Mouse (Mus musculus) liver, embryonic 15.5 days (tissue): ENCODE measurements around the gene U2af2. TPM values are rescaled to one million over a fixed set of nuclear protein-coding genes. Genes with fewer than 3 reads are reported as not detected.
A peak's percentile ranks its signal among the peaks of the same experiment; 100 is the strongest.
"Not testable (repeated sequence)": the region's sequence is repeated elsewhere in the genome, so short reads cannot be mapped to it uniquely, and the experiment has no call there.

Source experiments
- ATAC-seq: fragments of 200-750 bp; cut with Nextera tagmentation; 2 replicates; pipeline ENCODE4 v1.8.0; 2017; ENCODE audit warnings: moderate number of reproducible peaks, mild to moderate bottlenecking, moderate library complexity; ENCODE audit not compliant: insufficient read depth
- H3K27ac ChIP-seq: fragments of 300-500 bp; sonication (generic); replicated peaks from 2 replicates; pipeline ENCODE4 v1.5.1; 2015; ENCODE audit warnings: mild to moderate bottlenecking, inconsistent platforms
- H3K27me3 ChIP-seq: fragments of 300-500 bp; sonication (generic); 2 replicates; pipeline ENCODE4 v1.6.1; 2015; ENCODE audit warnings: mild to moderate bottlenecking, inconsistent platforms
- H3K36me3 ChIP-seq: fragments of 300-500 bp; sonication (generic); replicated peaks from 2 replicates; pipeline ENCODE4 v1.6.1; 2015; ENCODE audit warnings: moderate library complexity, mild to moderate bottlenecking, inconsistent platforms
- H3K4me1 ChIP-seq: fragments of 300-500 bp; sonication (generic); replicated peaks from 2 replicates; pipeline ENCODE4 v1.6.1; 2015; ENCODE audit warnings: inconsistent platforms
- H3K4me2 ChIP-seq: fragments of 300-500 bp; sonication (generic); 2 replicates; pipeline ENCODE4 v1.6.1; 2015; ENCODE audit warnings: moderate library complexity, mild to moderate bottlenecking, inconsistent platforms
- H3K4me3 ChIP-seq: fragments of 300-500 bp; sonication (generic); replicated peaks from 2 replicates; pipeline ENCODE4 v1.5.1; 2015; ENCODE audit warnings: mild to moderate bottlenecking, inconsistent platforms
- H3K9ac ChIP-seq: fragments of 300-500 bp; sonication (generic); 2 replicates; pipeline ENCODE4 v1.6.1; 2015; ENCODE audit warnings: moderate library complexity, mild to moderate bottlenecking, inconsistent platforms
- H3K9me3 ChIP-seq: fragments of 300-500 bp; sonication (generic); replicated peaks from 2 replicates; pipeline ENCODE4 v1.6.1; 2016; ENCODE audit warnings: inconsistent platforms
- WGBS: fragments of 180-500 bp; shearing (Covaris S2); methylation state at CpG from one replicate; pipeline ENCODE4 v1.1.7; 2015; ENCODE audit warnings: mixed read lengths; ENCODE audit not compliant: insufficient replicate concordance; 5-methylcytosine and 5-hydroxymethylcytosine counted together
- polyA plus RNA-seq: library from polyadenylated mRNA; unstranded; fragments of >200 nt; fragmentation: Nextera tagmentation; extraction: Ambion mirVana; gene quantifications from 2 replicates; pipeline ENCODE4 v1.2.1, GENCODE M21; 2015

Gene U2af2
- polyA plus RNA-seq, 1 experiment from 2014 or later = 59.4 TPM

GRCm38 (mm10) chr7:5076931-5077330 lies 15.0 kb downstream of the U2af2 start:
- no peak for ATAC-seq
- no peak overlapping the region for H3K4me3 ChIP-seq
- peak overlapping the region; percentile 27; the same call in 1 of the 2 replicates for H3K4me2 ChIP-seq
- H3K27me3 ChIP-seq = no peaks in the 10 kb centered on the region
- H3K9me3 ChIP-seq = no peaks in the 10 kb centered on the region
- 45% methylated on average over 2 of the region's 2 CpGs for WGBS
- H3K27ac ChIP-seq = peak overlapping the region; percentile 76
- H3K4me1 ChIP-seq = peaks cover 80% of the 10 kb centered on the region
- H3K36me3 ChIP-seq = peaks cover 73% of the 10 kb centered on the region
- H3K9ac ChIP-seq = no peak overlapping the region

- not testable (repeated sequence) for H3K9ac ChIP-seq, H3K27me3 ChIP-seq, H3K9me3 ChIP-seq, ATAC-seq
- Histone ChIP-seq H3K27ac (peak overlapping the region; percentile 93), H3K36me3 (peaks cover 70% of the 10 kb centered on the region), H3K4me1 (peaks cover 78% of the 10 kb centered on the region), H3K4me2 (peak overlapping the region; percentile 86), H3K4me3 (peak overlapping the region; percentile 95)
- 39% methylated on average over 11 of the region's 13 CpGs for WGBS
These were observed 17.5 kb downstream of the U2af2 start for GRCm38 (mm10) chr7:5079365-5080009.

DNA sequence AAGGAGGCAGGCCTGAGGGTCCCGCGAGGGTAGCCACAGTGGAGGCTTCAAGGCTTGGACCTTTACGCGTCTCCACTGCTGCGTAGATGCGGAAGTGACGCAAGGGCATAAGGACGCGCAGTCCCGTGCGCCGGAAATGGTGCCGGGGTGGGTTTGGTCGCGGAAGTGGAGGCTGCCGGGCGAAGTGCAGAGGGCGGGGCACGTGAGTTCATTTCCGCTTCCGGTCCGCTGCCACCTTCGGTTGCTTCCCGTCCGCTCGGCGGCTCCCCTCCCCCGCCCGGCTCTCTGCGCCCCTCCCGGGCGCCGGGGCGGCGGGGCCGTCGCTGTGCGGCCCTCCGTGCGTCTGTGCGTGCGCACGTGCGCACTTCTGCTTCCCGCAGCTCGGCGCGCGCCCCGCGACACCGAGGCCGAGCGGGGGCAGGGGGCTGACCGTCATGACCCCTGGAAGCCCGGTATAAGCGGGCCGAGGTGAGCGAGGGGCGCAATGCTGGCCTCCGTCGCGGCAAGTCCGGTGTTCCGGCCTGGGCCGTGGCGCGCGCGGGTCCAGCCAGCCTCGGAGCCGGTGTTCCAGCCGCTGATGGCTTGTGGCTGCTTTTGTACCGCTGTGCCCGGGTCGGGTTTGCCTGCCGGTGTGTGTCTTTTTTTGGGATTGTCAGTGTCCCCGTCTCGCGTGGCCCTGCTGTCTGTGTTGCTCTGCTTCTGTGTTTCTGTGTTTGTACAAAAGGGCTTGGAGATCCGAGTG lies 18.2 kb downstream of the U2af2 start, which contains the start of gene Epn1:
Gene Epn1, plus strand, starts transcription at position 226 of the 742 bp plus-strand sequence.
- H3K4me1 ChIP-seq = peaks cover 78% of the 10 kb centered on the region
- H3K9ac ChIP-seq = peak within 1 kb of the TSS; percentile 98
- peaks cover 70% of the 10 kb centered on the region for H3K36me3 ChIP-seq

GRCm38 (mm10) chr7:5080815-5081214 lies 18.9 kb downstream of the U2af2 start:
- WGBS = 5% methylated on average over 6 of the region's 6 CpGs
- peak overlapping the region; percentile 86 for H3K4me2 ChIP-seq
- no peaks in the 10 kb centered on the region for H3K9me3 ChIP-seq
- H3K4me1 ChIP-seq = peaks cover 79% of the 10 kb centered on the region
- peaks cover 71% of the 10 kb centered on the region for H3K36me3 ChIP-seq
- peak overlapping the region; percentile 98 for H3K9ac ChIP-seq
- H3K4me3 ChIP-seq = peak overlapping the region; percentile 95
- ATAC-seq = no peak
- no peaks in the 10 kb centered on the region for H3K27me3 ChIP-seq
- H3K27ac ChIP-seq = peak overlapping the region; percentile 93

More for the DNA sequence above, 18.2 kb downstream of the U2af2 start, which contains the start of gene Epn1:
- Histone ChIP-seq H3K9me3 (no peaks in the 10 kb centered on the region), H3K4me2 (peak within 1 kb of the TSS; percentile 86), H3K27me3 (no peaks in the 10 kb centered on the region), H3K4me3 (peak within 1 kb of the TSS; percentile 95), H3K27ac (peak within 1 kb of the TSS; percentile 93)
- ATAC-seq = peak; percentile 86
- WGBS = under 1% methylated on average over 81 of the region's 81 CpGs

DNA sequence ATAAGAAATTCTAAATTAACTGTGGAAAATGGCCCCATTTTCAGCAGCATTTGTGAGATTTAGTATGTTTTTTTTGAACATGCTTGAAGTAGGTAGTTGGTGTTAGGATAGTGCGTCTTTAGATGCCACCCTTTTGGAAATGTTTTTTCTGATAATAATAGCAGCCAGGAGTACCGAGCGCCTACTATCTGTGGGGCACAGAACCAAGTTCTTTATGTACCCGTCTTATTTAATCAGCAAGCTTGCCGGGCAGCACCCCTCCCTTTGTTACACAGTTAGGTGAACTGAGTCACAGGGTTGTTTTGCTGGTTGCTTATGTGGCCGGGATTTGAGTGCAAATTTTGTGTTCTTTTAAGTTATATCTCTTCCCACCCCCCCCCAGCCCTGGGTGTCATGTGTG lies 19.3 kb downstream of the U2af2 start:
- Histone ChIP-seq H3K27me3 (no peaks in the 10 kb centered on the region), H3K27ac (peak overlapping the region; percentile 93), H3K9me3 (no peaks in the 10 kb centered on the region), H3K9ac (peak overlapping the region; percentile 98), H3K4me3 (peak overlapping the region; percentile 95), H3K36me3 (peaks cover 72% of the 10 kb centered on the region), H3K4me1 (peaks cover 79% of the 10 kb centered on the region), H3K4me2 (peak overlapping the region; percentile 86)
- 11% methylated on average over 6 of the region's 6 CpGs for WGBS
- ATAC-seq = peak; percentile 55

DNA sequence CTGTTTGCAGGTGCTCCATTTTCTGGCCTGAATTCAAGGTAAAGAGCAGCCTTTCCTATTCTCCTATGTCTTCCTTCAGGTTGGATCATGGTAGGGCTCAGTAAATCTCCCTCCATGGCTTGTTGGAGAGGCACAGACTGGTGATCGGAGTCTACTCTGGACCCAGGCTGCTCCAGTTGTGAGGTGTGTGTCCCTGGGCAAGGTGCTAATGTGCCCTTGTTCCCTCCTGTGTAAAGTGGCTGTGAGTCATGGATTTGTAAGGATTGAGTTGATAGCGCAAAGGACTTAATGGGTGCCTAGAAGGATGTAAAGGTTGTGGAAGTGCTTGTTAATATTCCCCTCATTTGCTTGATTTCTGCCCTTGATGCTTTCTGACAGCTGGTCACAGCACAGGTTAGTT lies 20.0 kb downstream of the U2af2 start:
- H3K9me3 ChIP-seq = no peaks in the 10 kb centered on the region
- peaks cover 78% of the 10 kb centered on the region for H3K4me1 ChIP-seq
- peak overlapping the region; percentile 93 for H3K27ac ChIP-seq
- H3K36me3 ChIP-seq = peaks cover 72% of the 10 kb centered on the region
- WGBS = 81% methylated on average over 2 of the region's 2 CpGs
- no peak for ATAC-seq
- H3K4me2 ChIP-seq = peak overlapping the region; percentile 86
- H3K9ac ChIP-seq = peak overlapping the region; percentile 98
- peak overlapping the region; percentile 95 for H3K4me3 ChIP-seq
- no peaks in the 10 kb centered on the region for H3K27me3 ChIP-seq

GRCm38 (mm10) chr7:5083325-5084105 lies 21.6 kb downstream of the U2af2 start:
- ATAC-seq = no peak
- Histone ChIP-seq H3K9me3 (no peaks in the 10 kb centered on the region), H3K4me2 (peak overlapping the region; percentile 35), H3K9ac (no peak overlapping the region), H3K36me3 (peaks cover 72% of the 10 kb centered on the region), H3K27me3 (no peaks in the 10 kb centered on the region), H3K27ac (peak overlapping the region; percentile 39; the same call in 1 of the 2 replicates), H3K4me1 (peaks cover 79% of the 10 kb centered on the region), H3K4me3 (no peak overlapping the region)
- 74% methylated on average over 18 of the region's 18 CpGs for WGBS

GRCm38 (mm10) chr7:5085512-5085911 lies 23.6 kb downstream of the U2af2 start:
- H3K9me3 ChIP-seq = no peaks in the 10 kb centered on the region
- no peak overlapping the region for H3K9ac ChIP-seq
- H3K27ac ChIP-seq = no peak overlapping the region
- peaks cover 83% of the 10 kb centered on the region for H3K36me3 ChIP-seq
- peaks cover 71% of the 10 kb centered on the region for H3K4me1 ChIP-seq
- no peaks in the 10 kb centered on the region for H3K27me3 ChIP-seq
- no peak overlapping the region for H3K4me3 ChIP-seq
- H3K4me2 ChIP-seq = no peak overlapping the region
- WGBS = 17% methylated on average over 1 of the region's 1 CpGs
- ATAC-seq = no peak

- 78% methylated on average over 5 of the region's 5 CpGs for WGBS
- Histone ChIP-seq H3K4me1 (peaks cover 57% of the 10 kb centered on the region), H3K4me3 (no peak overlapping the region), H3K9me3 (no peaks in the 10 kb centered on the region), H3K27ac (no peak overlapping the region), H3K4me2 (no peak overlapping the region), H3K27me3 (no peaks in the 10 kb centered on the region), H3K9ac (no peak overlapping the region), H3K36me3 (peaks cover 96% of the 10 kb centered on the region)
- ATAC-seq = no peak
These were observed 25.0 kb downstream of the U2af2 start for GRCm38 (mm10) chr7:5086921-5087440.

DNA sequence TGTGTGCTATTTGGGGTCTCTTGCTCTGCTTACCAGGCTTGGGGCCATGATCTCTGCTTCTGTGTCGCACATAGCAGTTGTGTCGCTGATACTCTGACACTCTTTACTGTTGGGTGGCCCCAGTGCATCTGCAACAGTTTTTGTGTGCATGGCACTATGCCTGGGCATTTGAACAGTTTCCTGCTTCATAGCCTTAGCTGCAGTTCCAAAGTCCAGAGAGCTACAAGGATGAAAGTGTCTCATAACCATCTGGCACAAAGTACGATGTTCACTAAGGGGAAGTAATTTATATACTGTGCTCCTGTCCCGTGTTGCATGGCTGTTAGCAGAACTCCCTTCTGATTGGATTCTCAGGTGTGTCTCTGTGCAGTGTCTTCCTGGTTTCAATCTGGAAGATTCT lies 25.9 kb downstream of the U2af2 start:
- H3K4me2 ChIP-seq = no peak overlapping the region
- no peak overlapping the region for H3K9ac ChIP-seq
- no peak overlapping the region for H3K27ac ChIP-seq
- peaks cover 50% of the 10 kb centered on the region for H3K4me1 ChIP-seq
- H3K27me3 ChIP-seq = no peaks in the 10 kb centered on the region
- H3K4me3 ChIP-seq = no peak overlapping the region
- no peaks in the 10 kb centered on the region for H3K9me3 ChIP-seq
- 74% methylated on average over 4 of the region's 4 CpGs for WGBS
- H3K36me3 ChIP-seq = peaks cover 99% of the 10 kb centered on the region
- ATAC-seq = no peak
